Mouse (Mus musculus): ENCODE data around the gene Pcdh15.

- TF ChIP-seq CTCF (IDR thresholded peaks at IDR 0.05; ENCODE audit: extremely low read depth, insufficient read depth, low read length) (no peak), POLR2A (IDR thresholded peaks at IDR 0.05; ENCODE audit: extremely low read depth, insufficient read depth, low read length) (no peak)
Measured at GRCm38 (mm10) chr10:74270894-74271293, 1171.8 kb downstream of the Pcdh15 start.
